Mouse (Mus musculus): ENCODE data around the gene Fto. TPM values are rescaled to one million over a fixed set of nuclear protein-coding genes. Genes with fewer than 3 reads are reported as not detected.

Gene Fto
- 10 to 100 TPM; 66.3 to 69.2 TPM for total RNA-seq (2023)

DNA sequence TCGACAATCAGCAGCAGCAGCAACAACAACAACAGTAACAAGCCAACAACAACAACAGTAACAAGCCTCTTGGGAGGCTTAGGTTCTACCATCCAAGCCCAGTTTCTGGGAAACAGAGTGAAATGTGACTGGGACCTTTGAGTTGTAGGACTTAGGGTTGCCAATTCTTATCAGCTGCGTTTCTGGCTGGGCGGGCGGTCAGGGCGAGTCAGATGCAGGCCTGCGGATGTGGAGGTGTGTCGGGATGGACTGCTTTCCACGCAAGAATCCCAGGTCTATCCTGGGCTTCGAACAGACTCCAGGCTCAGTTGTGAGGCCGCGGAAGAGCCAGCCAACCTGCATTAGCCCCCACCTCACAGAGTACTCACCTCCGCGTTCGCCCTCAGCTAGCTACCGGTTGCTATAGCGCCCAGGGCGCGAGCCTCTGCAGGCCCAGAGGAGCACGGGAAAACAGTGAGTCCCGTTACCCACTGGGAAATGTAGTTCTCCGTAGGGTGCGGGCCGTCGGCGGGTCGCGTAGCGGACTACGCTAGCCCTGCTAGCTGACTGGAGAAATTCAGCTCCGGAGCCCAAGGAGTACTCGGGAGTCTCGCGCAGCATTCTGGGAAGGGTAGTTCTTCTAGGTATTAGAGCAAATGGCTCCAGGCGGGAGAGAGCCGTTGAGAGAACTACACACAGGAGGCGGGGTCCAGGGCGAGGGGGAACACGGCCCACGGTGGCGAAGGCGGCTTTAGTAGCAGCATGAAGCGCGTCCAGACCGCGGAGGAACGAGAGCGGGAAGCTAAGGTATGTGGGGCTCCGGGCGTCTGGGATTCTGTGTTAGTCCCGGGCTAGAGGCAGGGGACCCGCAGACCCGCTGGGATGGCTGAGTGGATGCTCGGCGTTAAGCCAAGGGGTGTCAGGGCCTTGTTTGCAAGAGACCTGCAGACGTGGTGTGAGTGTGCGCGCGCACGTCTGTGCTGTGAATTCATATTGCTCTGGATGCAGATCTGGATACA lies at the start of gene Fto, which contains the start of gene Rpgrip1l:
Gene Fto, plus strand, starts transcription at position 691 of the 998 bp plus-strand sequence.
Gene Rpgrip1l, minus strand, starts transcription at position 428 of the 998 bp plus-strand sequence.

Other genes with a start within 250 kb of the Fto start
- gene Rbl2, start 243.5 kb upstream of the Fto start, total RNA-seq (2023) = 100 to 1,000 TPM; 110 TPM
- gene Aktip, start 113.5 kb upstream of the Fto start, total RNA-seq (2023) = 10 to 100 TPM; 16.2 to 18.0 TPM
- gene Rpgrip1l, start 263 bp upstream of the Fto start, total RNA-seq (2023) = 1 to 10 TPM; 2.3 to 5.7 TPM

Data from T-cell, adult 66 days (primary cell).